Mouse (Mus musculus): ENCODE results near the gene Shank1.

Shank1 gene

GRCm38 (mm10) chr7:44304775-44305641 lies 5.0 kb upstream of the Shank1 start:
- peak; percentile 92 for DNase-seq (ENCODE audit: low spot score)

- no peak for DNase-seq (ENCODE audit: low spot score)
These were observed 4.4 kb upstream of the Shank1 start for GRCm38 (mm10) chr7:44305686-44306085.

- DNase-seq (ENCODE audit: low spot score): no peak
These were observed 3.4 kb upstream of the Shank1 start, which contains the start of gene Clec11a for GRCm38 (mm10) chr7:44306516-44307240. Gene Clec11a (minus strand): TSS chr7:44306902.

- no peak for DNase-seq (ENCODE audit: low spot score)
These were observed 2.6 kb upstream of the Shank1 start for GRCm38 (mm10) chr7:44307261-44308020.

- no peak for DNase-seq (ENCODE audit: low spot score)
These were observed 328 bp downstream of the Shank1 start for GRCm38 (mm10) chr7:44310285-44310877.

GRCm38 (mm10) chr7:44310878-44311712 lies 1.0 kb downstream of the Shank1 start:
- DNase-seq (ENCODE audit: low spot score): no peak

- DNase-seq (ENCODE audit: low spot score): no peak
These were observed 1.8 kb downstream of the Shank1 start for GRCm38 (mm10) chr7:44311713-44312304.

GRCm38 (mm10) chr7:44312484-44312883 lies 2.4 kb downstream of the Shank1 start:
- no peak for DNase-seq (ENCODE audit: low spot score)

- no peak for DNase-seq (ENCODE audit: low spot score)
These were observed 7.9 kb downstream of the Shank1 start for GRCm38 (mm10) chr7:44317913-44318312.

GRCm38 (mm10) chr7:44320886-44321285 lies 10.8 kb downstream of the Shank1 start:
- no peak for DNase-seq (ENCODE audit: low spot score)

- DNase-seq (ENCODE audit: low spot score): no peak
These were observed 12.2 kb downstream of the Shank1 start for GRCm38 (mm10) chr7:44322290-44322689.

GRCm38 (mm10) chr7:44326614-44327013 lies 16.6 kb downstream of the Shank1 start:
- no peak for DNase-seq (ENCODE audit: low spot score)

GRCm38 (mm10) chr7:44332336-44332735 lies 22.3 kb downstream of the Shank1 start:
- DNase-seq (ENCODE audit: low spot score): no peak

- DNase-seq (ENCODE audit: low spot score): no peak
These were observed 24.1 kb downstream of the Shank1 start for GRCm38 (mm10) chr7:44334139-44334538.

GRCm38 (mm10) chr7:44335031-44335878 lies 25.2 kb downstream of the Shank1 start:
- no peak for DNase-seq (ENCODE audit: low spot score)

- DNase-seq (ENCODE audit: low spot score): no peak
These were observed 26.3 kb downstream of the Shank1 start for GRCm38 (mm10) chr7:44336046-44337021.

GRCm38 (mm10) chr7:44337121-44337849 lies 27.2 kb downstream of the Shank1 start:
- DNase-seq (ENCODE audit: low spot score): no peak

GRCm38 (mm10) chr7:44340226-44340625 lies 30.2 kb downstream of the Shank1 start:
- DNase-seq (ENCODE audit: low spot score): no peak
